Mouse (Mus musculus) cerebellum, adult 2 months (tissue): ENCODE data around the gene Lypla2.

Experiments used
- CTCF ChIP-seq: fragments of 200-500 bp; IDR thresholded peaks from 2 replicates; pipeline ENCODE4 v1.5.1; 2011; ENCODE audit warnings: low read depth, mild to moderate bottlenecking, control low read depth, low read length, moderate library complexity, borderline replicate concordance; ENCODE audit not compliant: insufficient read depth
- POLR2A ChIP-seq: fragments of 200-500 bp; IDR thresholded peaks from 2 replicates; pipeline ENCODE4 v1.6.1; 2011; ENCODE audit warnings: low read length, control low read depth, borderline replicate concordance; ENCODE audit not compliant: insufficient read depth

DNA sequence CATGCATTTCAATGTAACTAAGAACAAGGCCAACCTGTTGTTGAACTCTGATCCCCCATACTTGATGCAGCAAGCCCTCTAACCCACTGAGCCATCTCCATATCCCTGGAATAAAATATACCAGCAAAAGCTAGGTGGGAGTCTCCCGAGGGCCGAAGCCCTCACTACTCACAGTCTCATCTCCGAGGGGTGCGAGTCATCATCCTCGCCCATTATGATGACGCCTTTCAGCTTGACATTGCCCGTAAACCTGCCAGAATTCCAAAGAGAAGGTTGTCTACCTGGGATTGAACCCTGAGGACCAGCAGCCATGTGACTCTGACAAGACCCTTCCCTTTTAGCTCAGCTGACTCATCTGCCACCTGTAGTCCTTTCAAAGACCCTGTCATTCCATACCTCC, 13.3 kb upstream of the Lypla2 start:
- TF ChIP-seq POLR2A (no peak), CTCF (no peak)
